Mouse (Mus musculus) forebrain, embryonic 13.5 days (tissue): ENCODE results near the gene Tcl1b2. TPM values are rescaled to one million over a fixed set of nuclear protein-coding genes. Genes with fewer than 3 reads are reported as not detected.
"Not testable (repeated sequence)": the region's sequence is repeated elsewhere in the genome, so short reads cannot be mapped to it uniquely, and the experiment has no call there.

Source experiments
- ATAC-seq: fragments of 200-750 bp; cut with Nextera tagmentation; 2 replicates; pipeline ENCODE4 v1.8.0; 2017
- H3K27ac ChIP-seq: fragments of 300-500 bp; sonication (generic); 2 replicates; pipeline ENCODE4 v1.5.1; 2015; ENCODE audit warnings: inconsistent platforms, mild to moderate bottlenecking, moderate library complexity
- H3K27me3 ChIP-seq: fragments of 300-500 bp; sonication (generic); 2 replicates; pipeline ENCODE4 v1.6.1; 2015; ENCODE audit warnings: mild to moderate bottlenecking, inconsistent platforms
- H3K36me3 ChIP-seq: fragments of 300-500 bp; sonication (generic); 2 replicates; pipeline ENCODE4 v1.6.1; 2015; ENCODE audit warnings: mild to moderate bottlenecking, inconsistent platforms; ENCODE audit not compliant: poor library complexity, severe bottlenecking
- H3K4me1 ChIP-seq: fragments of 300-500 bp; sonication (generic); 2 replicates; pipeline ENCODE4 v1.6.1; 2015; ENCODE audit warnings: inconsistent platforms
- H3K4me2 ChIP-seq: fragments of 300-500 bp; sonication (generic); 2 replicates; pipeline ENCODE4 v1.6.1; 2015; ENCODE audit warnings: inconsistent platforms, mild to moderate bottlenecking, moderate library complexity
- H3K4me3 ChIP-seq: fragments of 300-500 bp; sonication (generic); 2 replicates; pipeline ENCODE4 v1.5.1; 2015; ENCODE audit warnings: mild to moderate bottlenecking, inconsistent platforms
- H3K9ac ChIP-seq: fragments of 300-500 bp; sonication (generic); 2 replicates; pipeline ENCODE4 v1.6.1; 2015; ENCODE audit warnings: mild to moderate bottlenecking, inconsistent platforms
- H3K9me3 ChIP-seq: fragments of 300-500 bp; sonication (generic); replicated peaks from 2 replicates; pipeline ENCODE4 v1.6.1; 2016; ENCODE audit warnings: inconsistent platforms
- WGBS: fragments of 180-500 bp; shearing (Covaris S2); methylation state at CpG from one replicate; pipeline ENCODE4 v1.1.7; 2015; 5-methylcytosine and 5-hydroxymethylcytosine counted together
- polyA plus RNA-seq: library from polyadenylated mRNA; unstranded; fragments of >200 nt; fragmentation: Nextera tagmentation; extraction: Ambion mirVana; gene quantifications from 2 replicates; pipeline ENCODE4 v1.2.1, GENCODE M21; 2015

The Tcl1b2 gene
- polyA plus RNA-seq, 1 experiment from 2014 or later, result not detected

DNA sequence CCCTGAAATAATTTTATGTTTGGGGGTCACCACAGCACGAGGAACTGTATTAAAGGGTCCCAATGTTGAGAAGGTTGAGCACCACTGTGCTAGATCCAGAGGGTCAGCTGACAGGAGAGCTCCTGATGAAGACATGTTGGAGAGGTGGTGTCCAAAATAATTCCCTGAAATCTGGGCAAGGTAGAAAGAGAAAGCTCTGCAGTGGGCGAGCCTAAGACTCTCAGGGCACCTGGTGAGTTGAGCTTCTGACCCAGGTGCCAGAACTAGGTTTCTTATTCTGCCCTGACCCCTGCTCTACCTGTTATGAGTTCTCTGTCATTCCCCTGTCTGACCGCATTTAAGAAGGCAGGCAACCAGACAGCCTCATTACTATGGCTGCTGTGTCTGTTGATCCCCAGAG lies 30.2 kb downstream of the Tcl1b2 start, which contains the start of gene Tcl1b5:
Gene Tcl1b5, plus strand, starts transcription at position 301 of the 400 bp plus-strand sequence.
- H3K4me3 ChIP-seq, H3K27me3 ChIP-seq, H3K4me1 ChIP-seq, H3K4me2 ChIP-seq, H3K36me3 ChIP-seq, H3K9me3 ChIP-seq, H3K9ac ChIP-seq, H3K27ac ChIP-seq, ATAC-seq: not testable (repeated sequence)
- 68% methylated on average over 3 of the region's 3 CpGs for WGBS

DNA sequence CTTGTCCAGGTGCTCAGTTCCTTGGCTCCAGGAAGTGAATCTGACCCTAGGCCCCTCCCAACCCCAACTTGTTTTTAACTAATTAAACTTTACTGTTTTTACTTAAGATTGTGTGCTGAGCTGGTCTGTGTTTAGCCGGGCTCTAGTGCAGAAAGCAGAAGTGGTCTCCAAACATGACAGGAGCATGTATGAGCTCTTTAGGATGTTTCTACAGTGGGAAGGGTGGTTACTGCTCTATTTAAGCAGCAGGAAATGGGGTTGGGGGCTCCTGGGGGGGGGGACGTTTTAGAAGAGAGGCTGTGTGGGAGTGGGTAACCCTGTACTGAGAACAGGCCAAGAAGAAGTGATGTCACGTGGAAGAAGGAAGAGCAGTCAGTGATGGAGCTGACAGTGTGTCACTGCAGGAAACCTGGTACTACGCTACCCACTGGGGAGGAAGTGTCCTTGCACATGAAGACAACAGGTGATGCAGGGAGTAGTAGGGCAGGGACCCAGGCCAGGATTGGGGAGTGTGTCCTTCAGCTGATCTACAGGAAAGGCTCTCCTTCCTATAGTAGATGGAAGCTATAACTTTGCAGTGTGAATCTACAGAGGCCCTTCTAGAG lies 35.3 kb downstream of the Tcl1b2 start:
- H3K4me2 ChIP-seq, H3K36me3 ChIP-seq, H3K9me3 ChIP-seq, H3K27ac ChIP-seq, H3K9ac ChIP-seq, H3K27me3 ChIP-seq, H3K4me3 ChIP-seq, H3K4me1 ChIP-seq, ATAC-seq: not testable (repeated sequence)
- WGBS, result 67% methylated on average over 4 of the region's 4 CpGs

DNA sequence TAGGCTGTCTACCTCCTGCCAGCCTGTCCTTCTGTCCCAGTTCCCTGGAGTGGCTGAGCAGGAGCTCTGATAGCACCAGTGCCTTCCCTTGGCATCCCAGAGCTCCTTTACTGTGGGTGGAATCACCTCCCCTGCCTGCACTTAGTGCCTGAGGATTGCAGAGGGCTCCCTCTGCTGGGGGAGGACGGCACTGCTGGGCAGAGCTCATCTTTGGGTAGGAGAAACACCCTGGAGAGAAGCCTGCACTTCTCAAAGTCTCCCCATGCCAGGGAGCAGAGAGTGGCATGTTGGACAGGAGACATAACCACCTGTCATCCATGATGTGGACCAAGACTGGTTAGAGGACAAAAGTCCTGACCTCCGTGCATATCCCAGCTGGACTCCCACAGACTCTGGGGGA lies 43.2 kb downstream of the Tcl1b2 start:
- H3K4me1 ChIP-seq, H3K9ac ChIP-seq, H3K4me3 ChIP-seq, ATAC-seq, H3K27me3 ChIP-seq, H3K4me2 ChIP-seq, H3K9me3 ChIP-seq, H3K27ac ChIP-seq, H3K36me3 ChIP-seq: not testable (repeated sequence)
- 55% methylated on average over 2 of the region's 2 CpGs for WGBS

DNA sequence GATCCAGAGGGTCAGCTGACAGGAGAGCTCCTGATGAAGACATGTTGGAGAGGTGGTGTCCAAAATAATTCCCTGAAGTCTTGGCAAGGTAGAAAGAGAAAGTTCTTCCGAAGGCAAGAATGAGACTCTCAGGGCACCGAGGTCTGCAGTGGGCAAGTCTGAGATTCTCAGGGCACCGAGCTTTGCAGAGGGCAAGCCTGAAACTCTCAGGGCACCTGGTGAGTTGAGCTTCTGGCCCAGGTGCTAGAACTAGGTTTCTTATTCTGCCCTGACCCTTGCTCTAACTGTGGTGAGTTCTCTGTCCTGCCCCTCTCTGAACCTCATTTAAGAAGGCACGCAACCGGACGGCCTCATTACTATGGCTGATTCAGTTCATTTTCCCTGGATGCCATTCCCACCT lies 44.9 kb downstream of the Tcl1b2 start, which contains the start of gene Tcl1b3:
Gene Tcl1b3, plus strand, starts transcription at position 301 of the 400 bp plus-strand sequence.
- H3K4me2 ChIP-seq, result not testable (repeated sequence)
- WGBS, result 92% methylated on average over 6 of the region's 6 CpGs

DNA sequence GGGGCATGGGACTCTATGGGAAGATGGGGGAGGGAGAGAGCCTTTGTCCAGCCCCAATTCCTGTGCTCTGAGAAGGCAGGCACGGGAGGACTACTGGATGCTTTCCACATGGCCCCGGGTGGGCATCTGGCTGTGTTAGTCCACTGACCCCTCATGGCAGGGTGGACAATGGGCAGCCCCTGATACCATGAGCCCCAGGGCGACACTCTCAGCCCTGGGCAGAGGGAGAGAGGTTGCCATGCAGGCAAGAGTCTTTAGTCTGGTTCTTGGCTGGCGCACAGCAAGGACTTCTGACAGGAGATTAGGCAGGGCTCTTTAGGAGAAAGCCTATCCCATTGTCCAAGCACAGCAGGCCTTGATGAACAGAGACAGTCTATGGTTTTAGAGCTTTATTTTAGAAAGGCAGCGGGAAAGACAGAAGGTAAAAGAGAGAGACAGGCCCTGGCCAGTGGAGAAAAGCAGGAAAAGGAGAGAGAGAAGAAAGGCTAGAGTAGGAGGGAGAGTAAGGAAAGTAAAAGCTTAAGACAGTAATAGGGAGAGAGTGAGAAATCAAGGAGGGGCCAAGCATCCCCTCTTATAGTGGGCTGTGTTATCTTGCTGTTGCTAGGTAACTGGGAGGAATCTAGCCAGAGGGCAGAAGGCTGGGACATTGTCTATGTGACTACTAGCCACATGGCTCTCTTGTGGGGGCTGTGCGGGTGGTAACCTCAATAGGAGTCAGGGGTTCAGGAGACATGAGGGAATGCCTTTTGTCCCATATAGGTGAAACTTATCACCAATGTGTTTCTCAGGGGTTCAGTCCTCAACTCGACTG lies 54.1 kb downstream of the Tcl1b2 start:
- H3K36me3 ChIP-seq, H3K27ac ChIP-seq, H3K4me2 ChIP-seq, H3K4me3 ChIP-seq, H3K9ac ChIP-seq, H3K27me3 ChIP-seq, H3K9me3 ChIP-seq, H3K4me1 ChIP-seq, ATAC-seq: not testable (repeated sequence)
- 9% methylated on average over 7 of the region's 7 CpGs for WGBS

More for the DNA sequence above, 44.9 kb downstream of the Tcl1b2 start, which contains the start of gene Tcl1b3:
- H3K4me1 ChIP-seq, H3K4me3 ChIP-seq, H3K9me3 ChIP-seq, H3K36me3 ChIP-seq, H3K27ac ChIP-seq, H3K27me3 ChIP-seq, H3K9ac ChIP-seq, ATAC-seq: not testable (repeated sequence)

DNA sequence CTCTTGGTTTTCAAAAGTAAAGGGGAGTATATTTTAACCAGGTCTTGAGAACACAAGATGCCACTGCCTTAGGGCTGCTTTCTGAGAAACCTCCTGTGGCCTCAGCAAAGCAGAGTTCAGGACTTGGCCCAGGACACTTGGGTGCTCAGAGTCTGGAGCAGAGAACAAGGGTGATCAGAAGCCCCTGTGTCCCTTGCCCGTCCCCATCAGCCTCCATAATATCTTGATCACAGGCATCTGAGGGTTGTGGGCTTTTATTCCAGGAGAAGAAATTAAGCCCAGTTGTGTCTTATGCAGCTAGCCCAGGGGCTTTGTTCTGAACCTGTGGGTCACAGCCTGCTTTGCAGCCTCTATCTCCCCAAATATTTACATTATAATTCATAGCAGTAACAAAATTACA lies 55.8 kb downstream of the Tcl1b2 start, which contains the start of gene Tcl1b4:
Gene Tcl1b4, plus strand, starts transcription at position 301 of the 400 bp plus-strand sequence.
- WGBS, result 70% methylated on average over 1 of the region's 1 CpGs
- not testable (repeated sequence) for ATAC-seq

More for the DNA sequence above, 55.8 kb downstream of the Tcl1b2 start, which contains the start of gene Tcl1b4:
- not testable (repeated sequence) for H3K4me1 ChIP-seq, H3K9me3 ChIP-seq, H3K27ac ChIP-seq, H3K4me2 ChIP-seq, H3K9ac ChIP-seq, H3K4me3 ChIP-seq, H3K27me3 ChIP-seq, H3K36me3 ChIP-seq

Other genes starting within 250 kb of the Tcl1b2 start
- 0.12 and 0.16 TPM in 2 replicates for gene Syne3, start 136.2 kb upstream of the Tcl1b2 start, polyA plus RNA-seq
- gene Glrx5, start 113.3 kb upstream of the Tcl1b2 start, polyA plus RNA-seq, result 140 and 148 TPM in 2 replicates
- gene Tcl1b1, start 13.7 kb downstream of the Tcl1b2 start, polyA plus RNA-seq, result not detected in 2 replicates
- not detected in 2 replicates for gene Tcl1b5, start 30.3 kb downstream of the Tcl1b2 start, polyA plus RNA-seq
- not detected in 2 replicates for gene Tcl1b3, start 45.0 kb downstream of the Tcl1b2 start, polyA plus RNA-seq
- gene Tcl1b4, start 55.9 kb downstream of the Tcl1b2 start, polyA plus RNA-seq, result not detected in 2 replicates
- gene Tcl1, start 76.8 kb downstream of the Tcl1b2 start, polyA plus RNA-seq, result not detected in 2 replicates
- gene Tunar, start 187.9 kb downstream of the Tcl1b2 start, polyA plus RNA-seq, result 2.0 and 2.7 TPM in 2 replicates